Mouse (Mus musculus): ENCODE measurements around the gene C1ql4.

Gene C1ql4

GRCm38 (mm10) chr15:99087253-99088075 is at the start of gene C1ql4:
C1ql4 (minus strand) TSS chr15:99087817.
- peak in 1 of 2 experiments; percentile 39 for DNase-seq

- no peak for DNase-seq
Measured at GRCm38 (mm10) chr15:99129956-99130910, 42.6 kb upstream of the C1ql4 start.

GRCm38 (mm10) chr15:99129441-99129840 is 41.8 kb upstream of the C1ql4 start:
- DNase-seq: no peak

- DNase-seq: no peak
Measured at GRCm38 (mm10) chr15:99127851-99128522, 40.4 kb upstream of the C1ql4 start.

GRCm38 (mm10) chr15:99126816-99127365 is 39.3 kb upstream of the C1ql4 start:
- no peak for DNase-seq

GRCm38 (mm10) chr15:99126081-99126815 is 38.6 kb upstream of the C1ql4 start:
- peak; percentile 94 to 95 for DNase-seq

- no peak for DNase-seq
Measured at GRCm38 (mm10) chr15:99125711-99126080, 38.1 kb upstream of the C1ql4 start, which contains the start of gene Spats2. Spats2 (plus strand) TSS chr15:99125916.

GRCm38 (mm10) chr15:99122642-99123041 is 35.0 kb upstream of the C1ql4 start:
- DNase-seq: no peak

- no peak for DNase-seq
Measured at GRCm38 (mm10) chr15:99120814-99121213, 33.2 kb upstream of the C1ql4 start.

- no peak for DNase-seq
Measured at GRCm38 (mm10) chr15:99116539-99116938, 28.9 kb upstream of the C1ql4 start.

- DNase-seq: no peak
Measured at GRCm38 (mm10) chr15:99115065-99115423, 27.4 kb upstream of the C1ql4 start.

- no peak for DNase-seq
Measured at GRCm38 (mm10) chr15:99114312-99115064, 26.9 kb upstream of the C1ql4 start.

GRCm38 (mm10) chr15:99113396-99113975 is 25.9 kb upstream of the C1ql4 start:
- no peak for DNase-seq

GRCm38 (mm10) chr15:99112843-99113395 is 25.3 kb upstream of the C1ql4 start:
- DNase-seq: no peak

- DNase-seq: no peak
Measured at GRCm38 (mm10) chr15:99111809-99112208, 24.2 kb upstream of the C1ql4 start.

- no peak for DNase-seq
Measured at GRCm38 (mm10) chr15:99111139-99111538, 23.5 kb upstream of the C1ql4 start.

- no peak for DNase-seq
Measured at GRCm38 (mm10) chr15:99107866-99108265, 20.2 kb upstream of the C1ql4 start.

GRCm38 (mm10) chr15:99105238-99105637 is 17.6 kb upstream of the C1ql4 start:
- no peak for DNase-seq

- DNase-seq: no peak
Measured at GRCm38 (mm10) chr15:99099984-99100383, 12.4 kb upstream of the C1ql4 start.

GRCm38 (mm10) chr15:99099139-99099556 is 11.5 kb upstream of the C1ql4 start:
- peak; percentile 49 to 72 for DNase-seq

Data from cerebellum, postnatal 25 days (tissue).